Mouse (Mus musculus) retina, postnatal 7 days (tissue): ENCODE measurements around the gene Hpse2.

Source experiments
- DNase-seq: peaks from one replicate; pipeline ENCODE4 v3.0.0-alpha.2; 2012; ENCODE audit warnings: low read depth, low spot score

Hpse2 gene

DNA sequence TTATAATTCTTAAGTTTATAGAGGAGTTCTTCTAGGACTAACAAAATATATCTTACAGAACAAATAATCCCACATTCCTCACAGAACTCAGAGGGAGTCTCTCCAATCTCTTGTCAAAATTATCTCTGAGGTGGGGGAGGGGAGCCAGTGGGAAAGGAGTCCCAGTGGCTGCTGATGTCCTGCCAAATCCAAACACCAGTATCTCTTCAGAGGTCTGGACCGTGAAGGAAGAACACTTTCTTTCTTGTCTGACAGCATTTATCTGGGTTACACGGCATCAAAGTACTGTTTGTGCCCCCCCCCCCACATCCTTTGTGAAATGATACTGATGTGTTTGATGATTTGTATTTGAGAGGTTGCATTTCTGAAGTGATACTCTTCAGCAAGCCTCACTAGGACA lies 213.3 kb downstream of the Hpse2 start:
- no peak for DNase-seq

DNA sequence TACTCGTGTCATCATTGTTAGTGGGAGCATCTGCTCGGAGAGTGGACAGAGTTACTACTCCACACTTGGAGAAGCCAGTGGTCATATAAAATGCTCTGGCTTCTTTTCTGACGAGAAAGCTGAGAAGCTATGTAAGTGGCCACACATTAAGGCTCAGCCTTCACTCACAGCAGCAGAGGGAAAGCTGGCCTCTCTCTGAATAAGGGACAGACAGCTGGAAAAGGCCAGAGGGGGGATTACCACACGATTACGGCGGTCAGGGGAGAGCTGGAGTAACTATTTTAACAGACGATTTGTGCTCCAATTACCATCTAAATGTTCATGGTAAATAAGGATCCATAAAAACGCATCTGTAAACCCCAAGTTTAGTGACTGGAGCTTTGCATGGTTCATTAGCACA lies 232.1 kb downstream of the Hpse2 start:
- no peak for DNase-seq

DNA sequence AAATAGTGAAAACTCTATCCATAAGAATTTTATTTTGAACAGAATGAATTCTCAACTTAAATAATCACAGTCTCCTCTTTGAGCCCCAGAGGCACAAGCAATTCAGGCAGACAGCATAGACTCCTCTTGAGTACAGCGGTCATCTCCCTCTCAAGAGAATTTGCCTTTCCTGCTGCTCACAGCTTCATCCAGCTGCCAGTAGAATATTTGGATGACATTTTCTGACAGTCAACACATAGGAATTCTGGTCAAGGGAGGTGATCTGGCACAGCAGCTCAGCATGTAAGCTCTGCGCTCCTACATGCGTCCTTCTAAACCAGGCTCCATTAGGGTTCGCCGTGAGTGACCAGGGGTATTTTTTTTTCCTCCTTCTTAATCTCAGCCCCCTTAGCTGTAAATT lies 232.6 kb downstream of the Hpse2 start:
- DNase-seq: no peak

DNA sequence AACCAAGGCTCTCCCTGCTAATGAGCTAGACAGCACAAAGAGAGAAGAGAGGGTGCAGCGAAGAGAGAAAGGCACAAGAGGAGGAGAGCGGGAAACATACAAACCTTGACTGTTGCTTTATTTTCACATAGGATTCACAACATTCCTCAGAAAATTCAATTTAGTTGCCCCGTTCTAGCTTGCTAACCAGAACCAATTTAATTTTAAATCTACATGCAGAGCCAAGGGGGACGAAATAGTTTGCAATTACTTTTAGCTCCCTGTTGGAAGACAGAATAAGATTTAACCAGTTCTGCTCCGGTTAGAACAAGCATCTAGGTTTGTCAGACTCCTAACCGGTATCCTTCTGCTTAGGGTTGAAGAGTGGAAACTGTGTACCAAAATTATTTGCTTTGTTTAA lies 240.3 kb downstream of the Hpse2 start:
- no peak for DNase-seq

DNA sequence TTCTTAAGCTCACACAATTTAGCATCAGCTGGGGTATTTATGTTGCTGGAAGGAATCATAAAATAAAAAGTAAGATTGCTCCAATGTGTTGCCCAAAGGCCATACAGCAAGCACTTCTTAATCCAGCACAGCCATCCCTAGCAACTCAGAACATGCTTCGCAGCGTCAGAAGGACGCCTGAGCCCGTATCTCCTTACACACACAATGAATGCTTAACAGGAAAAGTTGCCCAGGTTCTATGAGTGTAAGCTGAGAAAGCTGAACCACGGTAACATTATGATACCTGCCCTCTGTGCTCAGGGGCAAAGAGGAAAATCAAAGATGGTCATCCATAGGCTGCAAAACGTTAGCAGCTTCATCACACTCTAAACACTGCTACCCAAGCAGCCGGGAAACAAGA lies 241.3 kb downstream of the Hpse2 start:
- no peak for DNase-seq

DNA sequence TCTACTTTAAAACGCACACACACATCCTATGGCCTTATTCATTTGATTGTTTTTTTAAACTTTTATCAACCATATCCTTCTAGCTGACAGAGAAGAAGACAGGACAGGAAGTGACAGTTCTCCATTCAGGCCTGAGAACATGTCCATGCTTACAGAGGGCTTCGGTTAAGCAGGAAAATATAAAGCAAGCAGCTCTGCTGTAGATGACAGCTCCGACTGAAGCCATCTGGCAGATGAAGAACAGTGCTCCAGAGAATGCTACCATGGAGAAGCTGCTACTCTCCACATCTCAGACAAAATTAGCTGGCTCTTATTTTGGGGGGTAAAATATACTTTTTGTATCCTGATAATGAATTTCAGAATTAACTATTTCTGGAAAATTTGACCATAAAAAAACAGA lies 246.5 kb downstream of the Hpse2 start:
- no peak for DNase-seq

DNA sequence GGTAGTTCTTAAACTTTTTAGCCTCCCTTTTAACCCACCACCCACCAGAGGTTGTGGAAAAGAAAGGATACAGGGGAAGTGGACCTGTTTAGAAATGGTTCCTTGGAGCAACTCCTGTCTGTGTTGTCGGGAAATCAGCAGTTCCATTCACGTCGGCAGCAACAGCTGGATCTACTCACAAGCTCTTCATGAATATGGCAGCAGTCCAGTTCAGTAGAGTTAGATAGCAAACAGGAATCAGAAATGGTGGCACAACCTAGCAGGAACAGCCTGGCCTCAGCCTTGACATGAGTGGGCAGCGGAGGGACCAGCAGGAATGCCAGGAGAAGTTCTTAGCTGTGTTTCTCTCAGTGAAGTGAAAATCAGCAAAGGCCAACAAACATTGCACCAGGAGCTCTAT lies 278.4 kb downstream of the Hpse2 start:
- no peak for DNase-seq

DNA sequence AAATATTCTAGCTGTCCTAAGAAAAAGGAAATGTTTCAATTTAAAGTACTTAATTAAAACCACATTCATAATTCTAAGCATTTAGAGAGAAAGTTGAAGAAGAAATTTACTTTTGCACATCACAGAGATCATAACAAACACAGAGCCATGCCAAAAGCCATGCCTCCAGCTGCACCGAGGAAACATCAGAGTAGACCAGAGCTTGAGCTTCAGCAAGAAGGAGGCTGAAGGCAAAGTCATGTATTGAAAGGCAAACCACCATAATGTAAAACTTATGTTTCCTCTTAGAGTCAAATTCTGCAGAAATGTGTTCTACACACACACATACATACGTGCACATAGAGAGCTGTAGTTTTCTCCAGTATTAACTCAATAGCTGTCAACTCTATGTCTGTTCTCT lies 291.2 kb downstream of the Hpse2 start:
- DNase-seq: no peak

DNA sequence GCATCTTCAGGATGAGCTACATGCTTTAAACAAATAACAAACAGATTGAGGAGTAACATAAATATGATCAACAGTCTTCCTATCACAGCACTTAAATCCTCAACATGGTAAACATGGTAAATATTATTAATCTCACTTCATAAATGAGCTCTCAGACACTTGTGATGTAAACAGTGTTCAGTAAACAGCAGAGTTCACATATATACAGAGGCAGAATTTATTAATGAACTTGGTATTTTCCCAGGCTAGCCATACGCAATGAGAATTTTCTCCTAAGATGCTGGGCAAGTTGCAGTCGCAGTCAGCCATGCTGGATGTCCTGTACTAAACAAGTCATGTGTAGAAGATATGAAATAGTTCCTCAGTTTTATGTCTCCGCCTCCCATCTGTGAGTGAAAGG lies 300.9 kb downstream of the Hpse2 start:
- no peak for DNase-seq

DNA sequence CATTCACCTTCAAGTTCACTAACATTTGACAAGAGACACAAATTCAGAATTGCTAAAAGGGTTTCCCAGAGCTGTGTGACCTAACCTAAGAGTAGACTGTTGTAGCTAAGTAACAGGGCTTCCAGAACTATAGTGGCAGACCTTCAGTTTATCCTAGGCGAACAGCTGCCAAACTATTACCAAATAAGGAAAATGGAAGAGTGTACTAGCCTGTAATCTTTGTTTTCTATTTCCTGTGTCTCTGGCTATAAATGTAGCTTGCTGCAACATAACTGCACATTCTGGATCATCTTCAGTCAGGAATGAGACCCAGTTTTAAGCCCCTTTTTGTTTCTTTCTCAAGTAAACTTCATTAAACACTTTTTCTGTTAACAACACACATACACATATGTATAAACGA lies 324.0 kb downstream of the Hpse2 start:
- no peak for DNase-seq

DNA sequence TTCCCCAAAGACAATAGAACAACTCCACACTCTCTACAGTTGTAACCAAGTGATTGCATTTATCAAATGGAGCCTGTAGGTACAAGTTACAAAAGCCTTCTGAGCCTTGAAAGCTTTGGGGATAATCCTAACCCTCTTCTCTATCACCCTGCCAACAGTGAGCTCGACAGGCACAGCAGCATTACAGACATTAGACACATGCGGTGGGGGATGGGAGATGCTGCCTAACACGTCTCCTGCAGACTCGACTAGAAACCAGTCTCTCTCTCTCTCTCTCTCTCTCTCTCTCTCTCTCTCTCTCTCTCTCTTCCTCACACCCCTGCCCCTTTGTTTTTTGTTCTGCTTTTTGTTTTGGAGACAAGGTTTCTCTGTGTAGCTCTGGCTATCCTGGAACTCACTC lies 343.6 kb downstream of the Hpse2 start:
- peak; percentile 6 for DNase-seq

DNA sequence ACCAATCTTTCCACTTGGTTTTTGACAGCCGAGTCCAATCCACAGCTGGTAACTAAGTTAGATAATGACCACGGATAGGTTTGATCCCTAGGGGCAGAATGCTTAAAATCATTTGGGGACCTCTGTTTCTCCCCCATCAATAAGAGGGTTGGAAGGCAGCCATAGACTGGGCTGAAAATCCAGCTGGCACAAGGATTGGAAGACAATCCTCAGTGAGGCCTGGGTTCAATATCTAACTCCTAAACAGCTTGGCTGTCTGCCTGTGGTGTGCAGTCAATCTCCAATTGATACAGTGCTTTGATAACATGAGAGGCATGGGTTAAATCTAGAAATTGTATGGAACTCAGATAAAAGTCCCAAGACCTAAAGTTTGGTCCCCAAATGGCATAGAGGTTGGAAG lies 345.4 kb downstream of the Hpse2 start:
- DNase-seq: no peak

DNA sequence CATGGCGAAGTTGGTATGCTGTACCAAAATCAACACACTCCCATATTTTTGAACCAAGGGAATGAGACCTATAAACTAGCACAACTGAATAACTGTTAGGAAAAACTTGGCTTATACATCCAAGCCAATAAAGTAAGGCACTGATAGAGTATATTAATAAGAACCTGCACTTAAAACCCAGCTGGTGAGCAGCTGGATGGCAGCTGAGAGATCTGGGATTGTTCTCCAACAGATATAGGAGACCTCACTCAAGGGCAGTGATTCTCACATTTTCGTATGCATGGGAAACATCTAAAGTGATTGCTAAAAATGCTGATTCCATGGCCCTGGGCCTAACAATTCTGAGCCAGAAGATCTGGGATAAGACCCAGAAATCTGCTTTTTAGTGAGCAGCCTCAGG lies 345.9 kb downstream of the Hpse2 start:
- DNase-seq: no peak

DNA sequence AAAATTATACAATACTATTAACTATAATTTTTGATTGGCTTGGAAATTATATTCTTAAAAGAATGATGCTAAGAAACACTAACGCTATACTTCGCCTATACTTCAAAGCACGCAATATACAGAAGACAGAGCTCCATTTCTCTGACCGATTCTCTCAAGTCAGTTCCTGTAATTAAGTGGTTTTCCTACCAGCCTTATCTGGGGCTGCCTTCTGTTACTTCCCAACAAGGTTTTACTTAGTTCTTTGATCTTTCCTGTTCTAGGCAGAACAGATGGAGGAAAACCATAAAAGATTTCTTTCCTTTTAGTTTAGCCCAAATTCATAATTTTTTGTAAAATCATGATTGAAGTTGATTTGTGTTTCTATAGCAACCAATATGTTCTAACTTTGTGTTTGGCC lies 351.8 kb downstream of the Hpse2 start:
- DNase-seq: no peak

DNA sequence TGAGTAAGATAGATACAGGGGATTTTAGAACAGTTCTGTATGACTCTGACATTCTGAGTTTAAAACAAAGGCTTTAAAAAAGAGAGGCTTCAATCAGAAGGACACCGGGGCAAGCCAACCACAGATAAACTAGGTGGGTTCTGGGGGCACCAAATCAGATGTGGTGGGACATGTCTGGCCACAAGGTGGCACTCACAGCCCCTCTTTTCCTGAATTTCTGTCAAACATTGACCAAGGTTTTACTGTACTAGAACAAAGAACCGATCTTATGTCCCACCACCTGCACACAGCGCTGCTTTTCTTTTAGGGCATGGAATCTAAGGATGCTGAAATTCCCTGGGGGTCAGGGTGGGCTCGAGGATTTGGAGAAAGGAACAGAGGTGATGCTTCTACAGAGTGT lies 360.9 kb downstream of the Hpse2 start:
- DNase-seq: peak; percentile 21

DNA sequence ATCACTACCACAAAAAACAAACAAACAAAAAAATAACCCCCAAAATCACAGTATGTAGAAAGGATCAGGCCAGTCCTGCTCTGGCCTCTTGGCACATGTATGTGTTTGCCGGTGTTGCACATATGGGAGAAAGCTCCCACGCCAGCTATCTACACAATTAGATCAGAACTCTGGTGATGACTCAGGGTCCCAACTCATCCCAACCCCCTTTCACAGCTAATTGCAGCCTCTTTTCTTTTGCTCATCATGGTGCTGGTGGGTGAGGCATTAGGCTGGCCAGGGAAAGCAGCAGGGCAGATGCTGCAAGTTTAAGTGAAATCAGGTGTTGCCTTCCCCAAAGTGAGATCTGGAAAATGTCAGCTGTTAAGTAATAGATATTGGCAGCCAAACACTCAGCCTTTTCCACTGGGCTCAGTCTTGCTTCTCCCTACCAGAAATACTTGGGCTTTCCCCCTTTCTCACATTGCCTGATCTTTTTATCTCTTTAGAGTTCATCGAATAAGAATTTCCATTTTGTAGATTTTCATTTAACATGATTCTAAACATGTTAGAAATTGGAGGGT lies 365.5 kb downstream of the Hpse2 start:
- no peak for DNase-seq

DNA sequence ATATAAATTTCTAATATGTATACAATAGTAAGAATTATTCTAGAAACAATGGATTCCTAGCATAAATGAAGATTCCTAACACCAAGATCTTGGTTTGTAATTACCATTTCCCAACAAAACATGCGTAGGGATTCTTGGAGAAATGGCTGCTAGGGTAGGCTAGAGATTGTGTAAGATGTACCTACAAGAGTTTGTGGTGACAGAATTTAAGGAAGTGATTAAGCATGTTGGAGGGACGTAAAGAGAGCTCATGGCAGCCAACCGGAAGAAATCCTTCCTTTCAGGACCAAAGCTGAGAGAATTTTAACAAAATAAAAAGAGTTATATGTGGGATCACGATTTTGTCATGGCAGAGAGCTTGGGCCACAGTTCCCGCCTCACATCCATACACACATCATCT lies 369.4 kb downstream of the Hpse2 start:
- DNase-seq: no peak

DNA sequence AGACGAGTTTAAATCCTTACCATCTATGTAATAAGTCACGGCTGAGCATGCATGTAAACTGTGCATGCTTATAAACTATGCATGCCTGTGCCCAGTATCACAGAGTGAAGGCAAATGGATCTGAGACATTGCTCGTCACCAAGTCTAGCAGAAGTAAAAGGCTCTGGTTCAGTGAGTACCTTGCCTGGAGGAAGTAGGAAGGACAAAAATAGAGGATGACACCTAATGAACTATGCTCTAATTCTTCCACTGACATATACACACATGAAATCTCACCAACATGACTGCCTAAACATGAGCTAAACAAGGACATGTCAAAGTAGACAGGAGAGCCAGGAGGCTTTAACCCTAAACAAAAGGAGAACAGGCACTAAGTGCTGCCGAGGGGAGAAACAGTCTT lies 391.7 kb downstream of the Hpse2 start:
- DNase-seq: no peak

DNA sequence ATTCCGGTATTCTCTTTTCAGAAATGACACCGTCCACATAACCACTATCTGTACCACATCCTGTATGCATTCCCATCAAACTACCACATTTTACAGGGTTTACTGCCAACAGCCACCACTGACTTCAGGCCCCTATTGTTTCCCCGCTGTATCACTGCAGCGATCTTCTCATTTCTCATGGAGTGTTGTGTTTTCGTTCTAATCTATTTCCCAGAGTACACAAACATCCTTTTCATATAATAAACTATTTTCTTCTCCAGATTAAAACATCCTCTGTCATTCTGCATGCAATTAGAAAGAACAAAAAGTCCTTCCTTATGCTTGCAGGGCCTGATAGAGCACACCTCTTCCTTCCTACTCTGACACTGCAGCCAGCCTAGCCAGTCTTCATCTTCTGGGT lies 399.3 kb downstream of the Hpse2 start:
- DNase-seq: no peak

DNA sequence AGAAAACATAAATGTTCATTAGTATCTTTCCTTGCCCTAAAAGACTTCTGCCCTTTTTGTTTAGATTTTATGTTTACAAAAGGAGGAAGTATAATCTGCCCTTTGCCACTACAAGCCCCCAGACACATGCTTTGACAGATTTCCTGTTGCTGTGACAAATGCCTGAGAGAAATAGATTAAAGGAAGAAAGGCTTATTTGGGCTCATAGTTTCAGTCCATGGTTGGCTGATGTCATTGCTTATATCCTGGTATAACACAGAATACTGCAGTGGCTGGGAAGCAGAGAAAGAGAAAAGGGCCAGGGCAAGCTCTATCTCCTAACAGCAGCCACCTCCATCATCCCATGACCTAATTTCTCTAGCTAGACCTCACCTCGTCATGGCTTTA lies 401.8 kb downstream of the Hpse2 start:
- no peak for DNase-seq

DNA sequence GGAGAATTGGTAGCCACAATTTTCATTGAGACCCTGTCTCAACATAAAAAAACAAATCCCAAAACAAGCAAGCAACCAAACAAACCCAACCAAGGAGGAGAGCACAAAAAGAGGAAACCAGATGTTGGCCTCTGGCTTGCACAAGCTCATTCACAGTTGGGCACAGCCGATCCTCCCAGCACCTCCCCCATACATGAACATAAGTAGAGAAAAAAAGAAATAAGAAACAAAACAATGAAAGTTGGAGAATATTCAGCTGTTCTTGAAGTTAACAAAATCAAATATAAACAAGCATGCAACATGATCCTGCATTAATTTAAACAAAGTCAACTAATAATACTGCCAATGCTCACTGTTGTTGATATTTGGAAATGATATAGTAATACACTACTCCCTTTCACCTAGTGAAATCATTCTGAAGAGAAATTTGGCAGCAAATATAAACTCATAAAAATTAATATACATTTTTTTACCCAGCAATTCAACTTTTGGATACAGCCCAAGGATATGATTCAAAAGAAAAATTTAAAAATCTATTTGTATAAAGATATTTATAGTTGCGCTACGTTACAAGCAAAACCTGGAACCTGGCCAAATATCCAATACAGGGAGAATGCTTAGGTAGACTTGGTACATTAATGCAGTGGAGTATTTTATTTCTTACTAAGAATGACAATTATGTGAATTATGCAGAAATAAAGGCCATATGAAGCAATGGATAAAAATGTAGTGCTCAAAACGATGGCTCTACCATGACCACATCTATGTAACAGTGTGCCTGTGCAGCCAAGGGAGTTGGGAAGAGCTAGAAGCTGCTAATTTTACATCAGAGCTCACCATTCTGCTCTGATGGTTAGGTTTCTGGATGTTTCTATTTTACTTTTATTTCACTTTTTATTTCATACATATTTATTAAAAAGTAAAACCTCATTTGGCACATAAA lies 402.5 kb downstream of the Hpse2 start:
- no peak for DNase-seq

DNA sequence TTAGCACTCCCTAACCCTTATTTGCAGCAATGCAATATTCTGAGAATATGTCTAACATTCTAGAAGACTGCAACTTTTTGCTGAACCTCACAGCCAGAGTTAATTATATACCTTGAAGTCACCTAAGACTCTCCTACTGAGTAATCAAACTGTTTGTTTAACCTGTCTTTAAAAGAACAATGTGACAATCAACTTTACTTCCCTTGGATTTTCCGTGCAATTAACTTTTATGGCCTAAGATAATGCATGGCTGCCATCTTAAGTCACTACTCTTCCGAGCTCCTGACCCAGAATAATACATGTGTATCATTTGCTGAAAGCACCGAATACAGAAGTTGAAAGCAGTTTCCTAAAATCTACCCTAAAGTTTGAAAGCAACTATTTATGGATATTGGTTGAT lies 407.6 kb downstream of the Hpse2 start:
- DNase-seq: no peak

DNA sequence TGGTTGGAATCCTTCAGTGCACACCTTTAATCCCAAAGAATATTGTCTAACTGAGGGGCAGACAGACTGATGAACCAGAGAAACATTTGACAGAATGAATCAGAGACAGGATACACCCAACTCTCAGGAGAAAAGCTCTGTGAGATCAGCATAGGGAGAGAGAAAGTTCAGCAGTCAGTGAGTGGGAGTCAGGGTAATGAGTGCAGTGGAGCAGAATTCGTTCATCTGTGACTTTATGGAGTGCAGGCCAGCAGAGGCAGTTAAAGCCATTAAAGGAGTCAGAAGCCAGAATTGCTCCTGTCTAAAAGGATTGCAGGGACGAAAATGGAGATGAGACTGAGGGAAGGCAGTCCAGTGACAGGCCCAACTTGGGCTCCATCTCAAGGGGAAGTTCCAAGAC lies 410.2 kb downstream of the Hpse2 start:
- no peak for DNase-seq

DNA sequence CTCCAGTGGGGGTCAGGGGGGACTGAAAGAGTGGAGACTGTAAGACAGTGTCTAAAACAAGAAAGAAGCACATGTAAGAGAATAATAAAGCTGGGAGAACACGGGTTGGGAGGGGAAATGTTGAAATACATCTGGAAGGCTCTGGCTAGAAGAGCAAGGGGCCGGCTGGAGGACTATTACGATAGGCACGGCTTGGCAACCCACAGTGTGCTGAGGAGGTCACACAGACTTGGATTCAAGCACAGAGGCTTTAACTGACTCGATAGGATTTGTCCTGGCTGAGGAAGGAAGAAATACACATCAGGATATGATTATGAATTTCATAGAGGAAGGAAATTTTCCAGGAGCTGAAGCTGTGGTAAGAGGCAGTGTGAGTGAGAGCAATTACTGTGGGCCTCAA lies 414.4 kb downstream of the Hpse2 start:
- no peak for DNase-seq
